Mouse (Mus musculus) hindbrain, postnatal 0 days (tissue): ENCODE results near the gene Pak6. TPM values are rescaled to one million over a fixed set of nuclear protein-coding genes. Genes with fewer than 3 reads are reported as not detected.
A peak's percentile ranks its signal among the peaks of the same experiment; 100 is the strongest.

Source experiments
- ATAC-seq: fragments of 200-750 bp; cut with Nextera tagmentation; 2 replicates; pipeline ENCODE4 v1.8.0; 2017; ENCODE audit warnings: mild to moderate bottlenecking, moderate TSS enrichment, moderate library complexity
- DNase-seq: peaks from one replicate; pipeline ENCODE4 v3.0.0-alpha.2; 2015; ENCODE audit warnings: low spot score
- H3K27ac ChIP-seq: fragments of 300-500 bp; sonication (generic); 2 replicates; pipeline ENCODE4 v1.5.1; 2014; ENCODE audit warnings: mild to moderate bottlenecking
- H3K27me3 ChIP-seq: fragments of 300-500 bp; sonication (generic); 2 replicates; pipeline ENCODE4 v1.6.1; 2014; ENCODE audit warnings: low read length, mixed read lengths; ENCODE audit not compliant: insufficient read depth
- H3K36me3 ChIP-seq: fragments of 300-500 bp; sonication (generic); 2 replicates; pipeline ENCODE4 v1.6.1; 2014; ENCODE audit warnings: low read length, mixed read lengths; ENCODE audit not compliant: insufficient read depth
- H3K4me1 ChIP-seq: fragments of 300-500 bp; sonication (generic); 2 replicates; pipeline ENCODE4 v1.6.1; 2014; ENCODE audit warnings: antibody characterized with exemption, low read length, mixed read lengths; ENCODE audit not compliant: insufficient read depth
- H3K4me2 ChIP-seq: fragments of 300-500 bp; sonication (generic); 2 replicates; pipeline ENCODE4 v1.6.1; 2014; ENCODE audit warnings: low read depth, mild to moderate bottlenecking, low read length, moderate library complexity, mixed read lengths
- H3K4me3 ChIP-seq: fragments of 300-500 bp; sonication (generic); 2 replicates; pipeline ENCODE4 v1.5.1; 2014; ENCODE audit warnings: low read length
- H3K9ac ChIP-seq: fragments of 300-500 bp; sonication (generic); replicated peaks from 2 replicates; pipeline ENCODE4 v1.6.1; 2014; ENCODE audit warnings: mild to moderate bottlenecking, low read length, moderate library complexity, mixed read lengths
- H3K9me3 ChIP-seq: fragments of 300-500 bp; sonication (generic); 2 replicates; pipeline ENCODE4 v1.6.1; 2016; ENCODE audit warnings: low read length, mixed read lengths
- CTCF ChIP-seq: IDR thresholded peaks from 2 replicates; pipeline ENCODE4 v1.5.1; 2016; ENCODE audit warnings: antibody characterized with exemption, control low read depth, low read depth
- WGBS: fragments of 180-500 bp; shearing (Covaris S2); extraction: QIAGEN DNeasy Blood & Tissue Kit; methylation state at CpG from one replicate; pipeline ENCODE4 v1.1.7; 2014; 5-methylcytosine and 5-hydroxymethylcytosine counted together
- polyA plus RNA-seq: library from polyadenylated mRNA; unstranded; fragments of >200 nt; fragmentation: Nextera tagmentation; extraction: Ambion mirVana; gene quantifications from 2 replicates; pipeline ENCODE4 v1.2.1, GENCODE M21; 2015
- total RNA-seq: library from RNA; depleted of rRNA; stranded (reverse); fragments of >200 nt; gene quantifications from 2 replicates; pipeline ENCODE4 v1.2.3, GENCODE M21; 2014

The Pak6 gene
- total and polyA plus RNA-seq, 2 experiments from 2014 or later, result 40.8 to 74.6 TPM

- Histone ChIP-seq H3K27me3 (peaks cover 50% of the 10 kb centered on the region), H3K4me3 (no peak overlapping the region), H3K4me1 (peaks cover 13% of the 10 kb centered on the region), H3K27ac (no peak overlapping the region), H3K36me3 (no peaks in the 10 kb centered on the region), H3K9me3 (no peaks in the 10 kb centered on the region), H3K9ac (no peak overlapping the region), H3K4me2 (no peak overlapping the region)
- 57% methylated on average over 4 of the region's 4 CpGs for WGBS
- no peak for ATAC-seq
- no peak for DNase-seq
- TF ChIP-seq CTCF, result no peak
These were observed 46.6 kb downstream of the Pak6 start for GRCm38 (mm10) chr2:118709655-118710221.

GRCm38 (mm10) chr2:118711038-118711494 is 48.0 kb downstream of the Pak6 start:
- Histone ChIP-seq H3K27ac (no peak overlapping the region), H3K9me3 (no peaks in the 10 kb centered on the region), H3K9ac (peak overlapping the region; percentile 43), H3K4me2 (peak overlapping the region; percentile 69), H3K27me3 (peaks cover 37% of the 10 kb centered on the region; the same call in 1 of the 2 replicates), H3K4me1 (peaks cover 13% of the 10 kb centered on the region), H3K4me3 (peak overlapping the region; percentile 37), H3K36me3 (no peaks in the 10 kb centered on the region)
- peak; percentile 69 for ATAC-seq
- TF ChIP-seq CTCF, result no peak
- 2% methylated on average over 36 of the region's 36 CpGs for WGBS
- DNase-seq, result peak; percentile 81

DNA sequence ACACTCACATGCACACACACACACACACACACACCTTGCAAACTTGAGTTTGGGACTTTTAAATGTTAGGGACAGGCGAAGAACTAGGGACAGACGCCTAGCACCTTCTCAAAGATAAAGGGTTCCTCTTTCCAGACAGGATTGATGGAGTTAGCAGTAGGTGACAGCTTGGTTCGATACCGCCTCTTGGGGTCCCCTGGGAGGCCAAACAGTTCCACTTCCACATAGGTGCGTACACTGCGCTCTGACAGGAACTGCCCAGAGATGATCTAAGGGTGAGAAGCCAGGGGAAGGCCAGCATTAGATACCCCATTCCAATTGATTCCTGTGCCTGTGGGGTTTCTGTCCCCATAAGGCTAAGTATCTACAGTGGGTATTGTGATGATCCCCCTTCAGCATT is 50.5 kb downstream of the Pak6 start:
- ATAC-seq, result no peak
- TF ChIP-seq CTCF, result no peak
- Histone ChIP-seq H3K4me2 (no peak overlapping the region), H3K4me1 (peaks cover 13% of the 10 kb centered on the region), H3K9me3 (no peaks in the 10 kb centered on the region), H3K27ac (no peak overlapping the region), H3K27me3 (peaks cover 19% of the 10 kb centered on the region; the same call in 1 of the 2 replicates), H3K36me3 (no peaks in the 10 kb centered on the region), H3K9ac (no peak overlapping the region), H3K4me3 (no peak overlapping the region)
- 87% methylated on average over 6 of the region's 6 CpGs for WGBS
- no peak for DNase-seq

DNA sequence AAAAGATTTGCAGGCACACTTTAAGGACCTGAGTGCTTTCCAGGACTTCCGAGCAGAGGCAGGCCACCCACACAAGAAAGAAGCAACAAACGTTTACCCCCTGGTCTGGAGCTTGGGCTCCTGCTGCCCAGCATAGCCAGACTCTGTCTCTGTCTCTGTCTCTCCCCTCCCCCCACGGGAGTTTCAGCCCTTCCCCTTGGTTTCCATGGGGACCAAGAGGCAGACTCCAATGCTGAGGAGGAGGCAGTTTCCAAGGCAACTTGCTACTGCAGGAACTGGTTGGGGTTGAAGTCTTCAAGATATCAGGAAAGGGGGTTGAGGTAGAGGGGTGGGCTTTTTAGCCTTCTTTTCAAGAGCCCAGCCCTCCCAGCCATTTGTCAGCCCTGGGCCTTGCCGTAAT is 51.1 kb downstream of the Pak6 start:
- Histone ChIP-seq H3K27ac (no peak overlapping the region), H3K9ac (no peak overlapping the region), H3K4me3 (no peak overlapping the region), H3K36me3 (no peaks in the 10 kb centered on the region), H3K9me3 (no peaks in the 10 kb centered on the region), H3K27me3 (peaks cover 15% of the 10 kb centered on the region; the same call in 1 of the 2 replicates), H3K4me2 (no peak overlapping the region), H3K4me1 (peaks cover 13% of the 10 kb centered on the region)
- peak; percentile 76 for DNase-seq
- no peak for TF ChIP-seq CTCF
- WGBS, result 15% methylated on average over 4 of the region's 4 CpGs
- ATAC-seq, result peak; percentile 63

DNA sequence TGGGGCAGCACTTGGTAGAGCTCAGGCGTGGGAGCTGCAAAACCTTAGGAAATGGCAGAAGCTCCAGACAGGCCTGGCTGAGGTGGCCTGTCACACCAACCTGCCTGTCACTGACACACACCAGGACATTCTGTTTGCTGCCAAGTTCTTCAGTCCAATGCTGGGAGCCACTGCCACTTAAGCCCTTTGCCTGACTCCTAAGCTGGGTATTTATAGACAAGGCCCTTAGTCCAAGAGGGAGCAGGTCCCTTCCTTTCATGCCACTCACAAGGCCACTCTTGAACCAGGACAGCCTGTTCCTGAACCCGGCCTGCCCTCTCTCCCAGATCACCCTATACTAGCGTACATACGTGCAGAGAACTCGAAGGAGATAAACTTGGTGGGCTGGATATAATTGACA is 53.6 kb downstream of the Pak6 start:
- 80% methylated on average over 5 of the region's 5 CpGs for WGBS
- H3K4me3 ChIP-seq, result no peak overlapping the region
- no peak overlapping the region for H3K9ac ChIP-seq
- no peak overlapping the region for H3K27ac ChIP-seq
- peaks cover 3% of the 10 kb centered on the region; the same call in 1 of the 2 replicates for H3K4me1 ChIP-seq
- no peak for ATAC-seq
- no peak overlapping the region for H3K4me2 ChIP-seq
- H3K36me3 ChIP-seq, result no peaks in the 10 kb centered on the region
- no peak for DNase-seq
- no peaks in the 10 kb centered on the region for H3K9me3 ChIP-seq
- peaks cover 4% of the 10 kb centered on the region; the same call in 1 of the 2 replicates for H3K27me3 ChIP-seq
- TF ChIP-seq CTCF, result no peak

DNA sequence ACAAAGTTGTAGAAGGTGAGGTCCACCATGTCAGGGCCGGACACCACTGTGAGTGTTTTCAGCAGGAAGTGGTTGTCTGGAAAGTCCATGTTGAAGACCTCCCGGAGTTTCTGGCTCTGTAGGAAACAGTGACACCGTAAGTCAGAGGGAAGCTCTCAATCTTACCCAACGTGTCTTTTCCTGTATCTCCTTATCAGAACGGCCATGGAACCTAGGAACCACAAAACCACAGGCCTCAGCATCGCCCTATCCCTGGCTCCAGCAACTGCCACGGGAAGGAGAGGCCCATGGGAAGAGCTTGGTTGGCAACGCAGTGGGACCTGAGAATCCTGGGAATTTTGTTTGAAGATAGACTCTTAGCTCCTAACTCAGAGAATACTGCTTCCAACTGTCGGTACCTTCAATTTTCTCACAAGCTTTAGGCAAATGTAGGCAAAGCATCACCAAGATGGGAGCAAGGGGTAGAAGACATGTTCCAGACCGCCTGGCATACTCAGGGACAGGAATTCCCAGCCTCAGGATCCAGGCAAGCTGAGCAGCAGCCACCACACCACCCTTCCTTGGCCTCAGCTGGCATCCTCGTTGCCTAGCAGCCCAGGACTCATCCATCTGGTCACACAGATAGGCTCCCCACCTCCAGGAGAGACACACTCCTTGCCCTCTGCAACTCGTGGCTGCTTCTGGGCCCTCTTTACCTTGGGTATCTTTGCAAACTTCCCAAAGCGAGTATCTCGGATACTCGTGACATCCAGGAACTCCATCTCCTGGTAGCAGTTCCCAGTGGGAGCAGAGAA is 60.8 kb downstream of the Pak6 start:
- H3K9ac ChIP-seq, result no peak overlapping the region
- no peaks in the 10 kb centered on the region for H3K36me3 ChIP-seq
- ATAC-seq (no peak), DNase-seq (no peak)
- H3K4me1 ChIP-seq, result no peaks in the 10 kb centered on the region
- 73% methylated on average over 15 of the region's 15 CpGs for WGBS
- no peaks in the 10 kb centered on the region for H3K27me3 ChIP-seq
- H3K9me3 ChIP-seq, result no peaks in the 10 kb centered on the region
- no peak overlapping the region for H3K4me2 ChIP-seq
- no peak overlapping the region for H3K27ac ChIP-seq
- TF ChIP-seq CTCF, result no peak
- no peak overlapping the region for H3K4me3 ChIP-seq

DNA sequence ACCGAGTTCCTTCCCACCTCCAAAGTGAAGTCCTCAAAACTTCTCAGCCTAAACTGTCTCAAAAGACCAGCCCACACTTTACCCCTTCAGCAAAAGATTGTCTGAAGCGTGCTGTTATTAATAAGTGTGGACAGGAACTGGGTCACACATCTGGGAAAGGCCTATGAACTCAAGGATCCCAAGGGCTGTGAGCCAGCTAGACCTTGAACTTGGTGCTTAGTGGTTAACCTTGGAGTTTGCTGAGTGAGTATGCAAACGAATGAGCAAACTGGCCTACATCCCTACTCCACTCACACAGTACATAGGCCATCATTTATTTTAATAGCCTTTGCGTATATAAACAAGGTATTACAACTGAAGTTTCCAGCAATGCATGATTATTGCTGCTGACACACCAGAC is 62.4 kb downstream of the Pak6 start:
- Histone ChIP-seq H3K36me3 (no peaks in the 10 kb centered on the region), H3K4me3 (no peak overlapping the region), H3K4me1 (no peaks in the 10 kb centered on the region), H3K27me3 (no peaks in the 10 kb centered on the region), H3K4me2 (no peak overlapping the region), H3K27ac (no peak overlapping the region), H3K9me3 (no peaks in the 10 kb centered on the region), H3K9ac (no peak overlapping the region)
- 86% methylated on average over 4 of the region's 4 CpGs for whole genome bisulfite sequencing
- DNase-seq (no peak), ATAC-seq (no peak)
- no peak for TF ChIP-seq CTCF
